Mouse (Mus musculus) heart, embryonic 11.5 days (tissue): Measurements from ENCODE around the gene Itm2c. TPM values are rescaled to one million over a fixed set of nuclear protein-coding genes. Genes with fewer than 3 reads are reported as not detected.

ENCODE experiments used
- ATAC-seq: fragments of 200-750 bp; cut with Nextera tagmentation; replicated peaks from 2 replicates; pipeline ENCODE4 v1.8.0; 2017; ENCODE audit warnings: moderate library complexity; ENCODE audit not compliant: insufficient number of reproducible peaks, low FRiP score, low TSS enrichment
- H3K27ac ChIP-seq: fragments of 300-500 bp; sonication (generic); 2 replicates; pipeline ENCODE4 v1.5.1; 2014; ENCODE audit warnings: mild to moderate bottlenecking, low read depth, low read length
- H3K27me3 ChIP-seq: fragments of 300-500 bp; sonication (generic); 2 replicates; pipeline ENCODE4 v1.6.1; 2014; ENCODE audit warnings: mild to moderate bottlenecking, low read length, mixed read lengths; ENCODE audit not compliant: control insufficient read depth, insufficient read depth
- H3K36me3 ChIP-seq: fragments of 300-500 bp; sonication (generic); 2 replicates; pipeline ENCODE4 v1.6.1; 2014; ENCODE audit warnings: mild to moderate bottlenecking, low read length, moderate library complexity, mixed read lengths; ENCODE audit not compliant: control insufficient read depth, insufficient read depth
- H3K4me1 ChIP-seq: fragments of 300-500 bp; sonication (generic); 2 replicates; pipeline ENCODE4 v1.6.1; 2014; ENCODE audit warnings: low read length; ENCODE audit not compliant: control insufficient read depth, insufficient read depth
- H3K4me2 ChIP-seq: fragments of 300-500 bp; sonication (generic); 2 replicates; pipeline ENCODE4 v1.6.1; 2014; ENCODE audit warnings: mild to moderate bottlenecking, moderate library complexity
- H3K4me3 ChIP-seq: fragments of 300-500 bp; sonication (generic); 2 replicates; pipeline ENCODE4 v1.5.1; 2014; ENCODE audit warnings: low read depth, low read length
- H3K9ac ChIP-seq: fragments of 300-500 bp; sonication (generic); 2 replicates; pipeline ENCODE4 v1.6.1; 2014; ENCODE audit warnings: mild to moderate bottlenecking, low read depth, low read length, moderate library complexity
- H3K9me3 ChIP-seq: fragments of 300-500 bp; sonication (generic); replicated peaks from 2 replicates; pipeline ENCODE4 v1.6.1; 2016; ENCODE audit warnings: low read length; ENCODE audit not compliant: control insufficient read depth
- WGBS: fragments of 180-500 bp; shearing (Covaris S2); extraction: QIAGEN DNeasy Blood & Tissue Kit; methylation state at CpG from one replicate; pipeline ENCODE4 v1.1.7; 2014; ENCODE audit not compliant: insufficient replicate concordance; 5-methylcytosine and 5-hydroxymethylcytosine counted together
- polyA plus RNA-seq: library from polyadenylated mRNA; unstranded; fragments of >200 nt; fragmentation: Nextera tagmentation; extraction: Ambion mirVana; gene quantifications from 2 replicates; pipeline ENCODE4 v1.2.1, GENCODE M21; 2014

Itm2c gene
- polyA plus RNA-seq, 1 experiment from 2014 or later: 146 TPM

GRCm38 (mm10) chr1:85934560-85934959, 40.5 kb downstream of the Itm2c start:
- Histone ChIP-seq H3K9ac (0 out of 2 replicates have a peak overlapping the region, but pooled peaks have one; percentile 28), H3K27ac (no peak overlapping the region), H3K9me3 (no peaks in the 10 kb centered on the region), H3K4me1 (peaks cover 14% of the 10 kb centered on the region), H3K4me2 (no peak overlapping the region), H3K36me3 (no peaks in the 10 kb centered on the region), H3K4me3 (no peak overlapping the region), H3K27me3 (0 out of 2 replicates have a peak, but pooled peaks cover 4% of the 10 kb centered on the region)
- ATAC-seq: no peak
- 13% methylated on average over 7 of the region's 7 CpGs for WGBS

- Histone ChIP-seq H3K4me2 (no peak overlapping the region), H3K27me3 (0 out of 2 replicates have a peak, but pooled peaks cover 4% of the 10 kb centered on the region), H3K9me3 (no peaks in the 10 kb centered on the region), H3K36me3 (no peaks in the 10 kb centered on the region), H3K4me1 (peaks cover 14% of the 10 kb centered on the region), H3K4me3 (no peak overlapping the region), H3K27ac (no peak overlapping the region), H3K9ac (no peak overlapping the region)
- 46% methylated on average over 8 of the region's 8 CpGs for WGBS
- ATAC-seq: no peak
These were observed 41.2 kb downstream of the Itm2c start for GRCm38 (mm10) chr1:85935148-85935852.

- Histone ChIP-seq H3K9me3 (no peaks in the 10 kb centered on the region), H3K27me3 (0 out of 2 replicates have a peak, but pooled peaks cover 4% of the 10 kb centered on the region), H3K36me3 (no peaks in the 10 kb centered on the region), H3K4me2 (no peak overlapping the region), H3K4me3 (no peak overlapping the region), H3K9ac (no peak overlapping the region), H3K4me1 (peaks cover 14% of the 10 kb centered on the region), H3K27ac (no peak overlapping the region)
- WGBS: 70% methylated on average over 6 of the region's 6 CpGs
- ATAC-seq: no peak
These were observed 42.2 kb downstream of the Itm2c start for GRCm38 (mm10) chr1:85936265-85936664.

- ATAC-seq: no peak
- Histone ChIP-seq H3K4me3 (no peak overlapping the region), H3K4me1 (peaks cover 14% of the 10 kb centered on the region), H3K27me3 (0 out of 2 replicates have a peak, but pooled peaks cover 4% of the 10 kb centered on the region), H3K9ac (no peak overlapping the region), H3K4me2 (no peak overlapping the region), H3K27ac (no peak overlapping the region), H3K36me3 (no peaks in the 10 kb centered on the region), H3K9me3 (no peaks in the 10 kb centered on the region)
- WGBS: 63% methylated on average over 1 of the region's 1 CpGs
These were observed 43.2 kb downstream of the Itm2c start for GRCm38 (mm10) chr1:85937323-85937722.

GRCm38 (mm10) chr1:85942318-85942717, 48.2 kb downstream of the Itm2c start:
- H3K9ac ChIP-seq: no peak overlapping the region
- no peaks in the 10 kb centered on the region for H3K36me3 ChIP-seq
- H3K27me3 ChIP-seq: no peaks in the 10 kb centered on the region
- no peak overlapping the region for H3K27ac ChIP-seq
- no peak overlapping the region for H3K4me3 ChIP-seq
- H3K4me2 ChIP-seq: no peak overlapping the region
- ATAC-seq: no peak
- H3K9me3 ChIP-seq: no peaks in the 10 kb centered on the region
- WGBS: 64% methylated on average over 8 of the region's 8 CpGs
- no peaks in the 10 kb centered on the region for H3K4me1 ChIP-seq

- H3K4me2 ChIP-seq: no peak overlapping the region
- WGBS: 77% methylated on average over 2 of the region's 2 CpGs
- H3K9ac ChIP-seq: no peak overlapping the region
- ATAC-seq: no peak
- no peak overlapping the region for H3K4me3 ChIP-seq
- H3K4me1 ChIP-seq: no peaks in the 10 kb centered on the region
- no peaks in the 10 kb centered on the region for H3K9me3 ChIP-seq
- H3K27ac ChIP-seq: no peak overlapping the region
- H3K36me3 ChIP-seq: no peaks in the 10 kb centered on the region
- no peaks in the 10 kb centered on the region for H3K27me3 ChIP-seq
These were observed 55.1 kb downstream of the Itm2c start for GRCm38 (mm10) chr1:85949085-85949684.

GRCm38 (mm10) chr1:85955150-85955549, 61.1 kb downstream of the Itm2c start:
- Histone ChIP-seq H3K36me3 (no peaks in the 10 kb centered on the region), H3K9me3 (no peaks in the 10 kb centered on the region), H3K27me3 (no peaks in the 10 kb centered on the region), H3K4me2 (no peak overlapping the region), H3K4me3 (no peak overlapping the region), H3K4me1 (peaks cover 31% of the 10 kb centered on the region), H3K9ac (no peak overlapping the region), H3K27ac (no peak overlapping the region)
- no peak for ATAC-seq
- 75% methylated on average over 3 of the region's 3 CpGs for WGBS

- 57% methylated on average over 5 of the region's 5 CpGs for WGBS
- Histone ChIP-seq H3K9me3 (no peaks in the 10 kb centered on the region), H3K4me1 (peaks cover 33% of the 10 kb centered on the region), H3K9ac (no peak overlapping the region), H3K36me3 (no peaks in the 10 kb centered on the region), H3K27me3 (no peaks in the 10 kb centered on the region), H3K27ac (no peak overlapping the region), H3K4me3 (no peak overlapping the region), H3K4me2 (no peak overlapping the region)
- ATAC-seq: 0 out of 2 replicates have a peak, but pooled peaks have one; percentile 3
These were observed 63.2 kb downstream of the Itm2c start for GRCm38 (mm10) chr1:85957290-85957689.
